Mouse (Mus musculus): ENCODE results near the gene Gm3015. TPM values are rescaled to one million over a fixed set of nuclear protein-coding genes. Genes with fewer than 3 reads are reported as not detected.

The Gm3015 gene
- total RNA-seq (2023), result not detected

DNA sequence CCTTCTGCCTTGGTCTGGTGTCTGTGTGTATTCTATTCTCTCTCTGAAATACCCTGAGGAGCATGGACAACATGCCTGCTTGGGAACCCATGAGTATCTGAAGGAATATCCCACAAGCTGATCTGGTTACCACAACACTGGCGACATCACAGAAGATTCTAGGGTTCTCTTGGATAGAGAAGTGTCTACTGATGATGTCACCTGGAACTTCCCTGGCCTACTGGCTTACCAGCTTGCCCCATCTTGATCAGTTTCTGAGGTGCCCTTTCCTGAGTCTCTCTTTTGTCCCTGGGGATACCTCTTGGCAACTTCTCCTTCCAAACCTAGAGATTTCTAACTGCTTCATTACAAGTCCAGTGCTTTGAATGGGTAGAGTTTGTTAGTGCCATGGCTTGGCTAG lies at the start of gene Gm3015:
Gm3015 (minus strand) TSS at position 101 of the 400 bp plus-strand sequence.

DNA sequence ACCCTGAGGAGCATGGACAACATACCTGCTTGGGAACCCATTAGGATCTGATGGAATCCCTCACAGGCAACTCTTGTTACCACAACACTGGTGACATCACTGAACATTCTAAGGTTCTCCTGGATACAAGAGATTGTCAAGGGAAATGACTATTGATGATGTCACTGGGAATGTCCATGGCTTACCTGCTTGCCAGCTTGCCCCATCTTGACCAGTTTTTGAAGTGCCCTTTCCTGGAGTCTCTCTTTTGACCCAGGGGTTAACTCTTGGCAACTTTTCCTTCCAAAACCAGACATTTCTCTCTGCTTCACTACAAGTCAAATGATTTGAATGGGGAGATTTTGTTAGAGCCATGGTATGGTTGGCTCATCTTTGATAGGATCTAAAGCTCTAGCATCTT lies 29.3 kb upstream of the Gm3015 start, which contains the start of gene Gm10377:
Gm10377 (minus strand) TSS at position 101 of the 400 bp plus-strand sequence.

Other genes with a start within 250 kb of the Gm3015 start
- not detected for gene Gm8024, start 244.5 kb downstream of the Gm3015 start, total RNA-seq (2023)
- gene Gm17124, start 168.9 kb downstream of the Gm3015 start, total RNA-seq (2023), result not detected
- gene Gm3633, start 126.9 kb downstream of the Gm3015 start, total RNA-seq (2023), result not detected
- gene Gm10378, start 112.9 kb downstream of the Gm3015 start, total RNA-seq (2023), result not detected
- gene Gm10377, start 29.2 kb upstream of the Gm3015 start, total RNA-seq (2023), result not detected
- not detected for gene Gm21977, start 84.7 kb upstream of the Gm3015 start, total RNA-seq (2023)
- gene Gm8082, start 224.8 kb upstream of the Gm3015 start, total RNA-seq (2023), result not detected
- gene Gm10376, start 246.8 kb upstream of the Gm3015 start, total RNA-seq (2023), result not detected